Mouse (Mus musculus): ENCODE measurements around the gene Fam185a. TPM values are rescaled to one million over a fixed set of nuclear protein-coding genes. Genes with fewer than 3 reads are reported as not detected.

Gene Fam185a
- total RNA-seq, 2 experiments from 2014 or later: 7.6 to 9.1 TPM

- DNase-seq: no peak
- intact Hi-C loops (cut with DNase I): no loop called here
Measured at GRCm38 (mm10) chr5:21528068-21528842, 103.5 kb downstream of the Fam185a start.

GRCm38 (mm10) chr5:21529110-21529720, 104.5 kb downstream of the Fam185a start:
- no peak for DNase-seq
- intact Hi-C loops (cut with DNase I): no loop called here

Other genes with a start within 250 kb of the Fam185a start
- 1 to 10 TPM; 1.3 to 1.4 TPM for gene Gsap, start 238.7 kb upstream of the Fam185a start, total RNA-seq (2021)
- 1 to 10 TPM; 4.5 to 9.9 TPM for gene Fgl2, start 52.3 kb upstream of the Fam185a start, total RNA-seq (2021)
- 1 to 10 TPM; 3.5 to 4.1 TPM for gene Ccdc146, start 281 bp upstream of the Fam185a start, total RNA-seq (2021)
- gene Lrrc17, start 118.6 kb downstream of the Fam185a start, total RNA-seq (2021): 1 to 10 TPM; 2.1 to 2.5 TPM
- gene Fbxl13, start 220.7 kb downstream of the Fam185a start, total RNA-seq (2021): under 1 TPM in 1 of 2 experiments, not detected in 1; 0.12 TPM
- 1 to 10 TPM; 2.6 to 4.3 TPM for gene Armc10, start 220.9 kb downstream of the Fam185a start, total RNA-seq (2021)

All from gastrocnemius, postnatal 36 days (tissue).